ENCODE assay signal across 28 mouse cellular contexts in genomic region chr13:70061363-70061945, GRCm38 (mm10).
DNase-seq lines count a peak whose midpoint lies in the region; ATAC-seq lines count a peak whose summit lies in the region.
"Had no signal": no experiment of that assay in that cellular context is flagged by ENCODE, and none has a peak within 500 bp of the region (broad histone marks: within the 10 kb centered on the region; RNA-seq: fewer than 3 reads in every experiment).

No protein-coding gene starts in this region.

- H3K9ac ChIP-seq in hindbrain, embryonic 13.5 days: no peak overlapping the region
- no peak overlapping the region for H3K9ac ChIP-seq in hindbrain, embryonic 15.5 days
- no peak overlapping the region for H3K9ac ChIP-seq in neural tube, embryonic 13.5 days
- no peak overlapping the region for H3K9ac ChIP-seq in forebrain, embryonic 15.5 days (replicated peaks)
- H3K9ac ChIP-seq: heart, embryonic 13.5 days; kidney, embryonic 15.5 days; limb, embryonic 15.5 days; liver, embryonic 14.5 days; lung, embryonic 15.5 days had no signal

- no peaks in the 10 kb centered on the region for H3K36me3 ChIP-seq in hindbrain, embryonic 13.5 days
- no peaks in the 10 kb centered on the region for H3K36me3 ChIP-seq in hindbrain, embryonic 10.5 days
- H3K36me3 ChIP-seq in hindbrain, embryonic 15.5 days: no peaks in the 10 kb centered on the region
- H3K36me3 ChIP-seq in neural tube, embryonic 13.5 days: no peaks in the 10 kb centered on the region
- H3K36me3 ChIP-seq in forebrain, embryonic 15.5 days: no peaks in the 10 kb centered on the region
- H3K36me3 ChIP-seq: G1E; heart, embryonic 13.5 days; kidney, embryonic 15.5 days; limb, embryonic 15.5 days; lung, embryonic 15.5 days had no signal

- WGBS in hindbrain, embryonic 13.5 days: 69% methylated on average over 13 of the region's 13 CpGs
- 79% methylated on average over 13 of the region's 13 CpGs for WGBS in hindbrain, embryonic 10.5 days
- WGBS in hindbrain, embryonic 15.5 days: 69% methylated on average over 13 of the region's 13 CpGs
- WGBS in neural tube, embryonic 13.5 days: 72% methylated on average over 13 of the region's 13 CpGs
- WGBS in forebrain, embryonic 15.5 days: 85% methylated on average over 13 of the region's 13 CpGs

- H3K9me3 ChIP-seq in hindbrain, embryonic 13.5 days: no peaks in the 10 kb centered on the region
- H3K9me3 ChIP-seq in hindbrain, embryonic 10.5 days: no peaks in the 10 kb centered on the region
- no peaks in the 10 kb centered on the region for H3K9me3 ChIP-seq in hindbrain, embryonic 15.5 days
- H3K9me3 ChIP-seq in neural tube, embryonic 13.5 days: no peaks in the 10 kb centered on the region
- H3K9me3 ChIP-seq in forebrain, embryonic 15.5 days: no peaks in the 10 kb centered on the region
- H3K9me3 ChIP-seq: heart, embryonic 13.5 days; kidney, embryonic 15.5 days; limb, embryonic 15.5 days; lung, embryonic 15.5 days had no signal

- no peaks in the 10 kb centered on the region for H3K27me3 ChIP-seq in hindbrain, embryonic 13.5 days
- no peaks in the 10 kb centered on the region for H3K27me3 ChIP-seq in hindbrain, embryonic 10.5 days (ENCODE audit: insufficient read depth, poor library complexity, severe bottlenecking)
- no peaks in the 10 kb centered on the region for H3K27me3 ChIP-seq in hindbrain, embryonic 15.5 days
- no peaks in the 10 kb centered on the region for H3K27me3 ChIP-seq in neural tube, embryonic 13.5 days
- no peaks in the 10 kb centered on the region for H3K27me3 ChIP-seq in forebrain, embryonic 15.5 days
- H3K27me3 ChIP-seq: CH12.LX; heart, embryonic 13.5 days; kidney, embryonic 15.5 days; limb, embryonic 15.5 days; lung, embryonic 15.5 days; megakaryocyte, embryonic 14.5 days had no signal

- no peak overlapping the region for H3K4me3 ChIP-seq in hindbrain, embryonic 13.5 days
- H3K4me3 ChIP-seq in hindbrain, embryonic 10.5 days: no peak overlapping the region
- H3K4me3 ChIP-seq in hindbrain, embryonic 15.5 days: no peak overlapping the region
- no peak overlapping the region for H3K4me3 ChIP-seq in neural tube, embryonic 13.5 days
- no peak overlapping the region for H3K4me3 ChIP-seq in forebrain, embryonic 15.5 days
- H3K4me3 ChIP-seq: heart, embryonic 13.5 days; kidney, embryonic 15.5 days; limb, embryonic 15.5 days; lung, embryonic 15.5 days; megakaryocyte, embryonic 14.5 days had no signal

- no peak overlapping the region for H3K4me2 ChIP-seq in hindbrain, embryonic 13.5 days
- no peak overlapping the region for H3K4me2 ChIP-seq in hindbrain, embryonic 15.5 days
- no peak overlapping the region for H3K4me2 ChIP-seq in neural tube, embryonic 13.5 days
- no peak overlapping the region for H3K4me2 ChIP-seq in forebrain, embryonic 15.5 days (replicated peaks)
- H3K4me2 ChIP-seq: heart, embryonic 13.5 days; kidney, embryonic 15.5 days; limb, embryonic 15.5 days; lung, embryonic 15.5 days had no signal

- peaks cover 26% of the 10 kb centered on the region for H3K4me1 ChIP-seq in hindbrain, embryonic 13.5 days (replicated peaks)
- H3K4me1 ChIP-seq in hindbrain, embryonic 10.5 days (replicated peaks): peaks cover 12% of the 10 kb centered on the region; the same call in 1 of the 2 replicates
- peaks cover 12% of the 10 kb centered on the region; the same call in 1 of the 2 replicates for H3K4me1 ChIP-seq in hindbrain, embryonic 15.5 days (replicated peaks)
- peaks cover 35% of the 10 kb centered on the region for H3K4me1 ChIP-seq in neural tube, embryonic 13.5 days (replicated peaks)
- H3K4me1 ChIP-seq in forebrain, embryonic 15.5 days: peaks cover 12% of the 10 kb centered on the region
- H3K4me1 ChIP-seq: heart, embryonic 13.5 days; limb, embryonic 15.5 days; lung, embryonic 15.5 days; megakaryocyte, embryonic 14.5 days had no signal

- peak overlapping the region; percentile 49 for H3K27ac ChIP-seq in hindbrain, embryonic 13.5 days
- no peak overlapping the region for H3K27ac ChIP-seq in hindbrain, embryonic 10.5 days
- H3K27ac ChIP-seq in hindbrain, embryonic 15.5 days (replicated peaks): peak overlapping the region; percentile 7; the same call in 1 of the 2 replicates
- H3K27ac ChIP-seq in neural tube, embryonic 13.5 days (replicated peaks): peak overlapping the region; percentile 52
- no peak overlapping the region for H3K27ac ChIP-seq in forebrain, embryonic 15.5 days (replicated peaks)
- H3K27ac ChIP-seq: heart, embryonic 13.5 days; kidney, embryonic 15.5 days; limb, embryonic 15.5 days; liver, embryonic 14.5 days; lung, embryonic 15.5 days; stomach, postnatal 0 days had no signal

- no peak for DNase-seq in hindbrain, embryonic 10.5 days (ENCODE audit: low spot score)
- peak; percentile 4 for DNase-seq in ovary, postnatal 36 days (ENCODE audit: low spot score)
- no peak for DNase-seq in ovary, postnatal 10 days (ENCODE audit: low spot score)
- DNase-seq in adrenal gland, adult 18-20 months (ENCODE audit: low spot score in 2 of 2): no peak
- DNase-seq: adrenal gland, postnatal 10 days; B cell, adult 2 months; cerebellum, adult 2 months; gastrocnemius, postnatal 14 days; heart, adult 18-20 months; heart, postnatal 14 days; kidney, adult 11 months; left cerebral cortex, postnatal 4 days; lung, postnatal 36 days had no signal

- peak; percentile 21; the same call in 1 of the 2 replicates for ATAC-seq in hindbrain, embryonic 13.5 days (ENCODE audit: low FRiP score)
- ATAC-seq in hindbrain, embryonic 15.5 days (ENCODE audit: low FRiP score, low read depth): peak; percentile 40
- no peak for ATAC-seq in neural tube, embryonic 13.5 days (ENCODE audit: low read depth)
- no peak for ATAC-seq in forebrain, embryonic 15.5 days (replicated peaks)
- ATAC-seq: activated CD4-positive, CD25-positive, alpha-beta regulatory T cell, adult 4 months; forebrain, embryonic 16.5 days had no signal

Comparison
In these comparisons a context has a peak if more than half of its experiments do, and no peak if none do; other contexts are left out.
1. H3K27ac ChIP-seq: peak in hindbrain, embryonic 13.5 days (single experiment), hindbrain, embryonic 15.5 days (single experiment) and neural tube, embryonic 13.5 days (single experiment); none in hindbrain, embryonic 10.5 days (single experiment) and forebrain, embryonic 15.5 days (single experiment).
2. ATAC-seq: peak in hindbrain, embryonic 13.5 days (single experiment) and hindbrain, embryonic 15.5 days (single experiment); none in neural tube, embryonic 13.5 days (single experiment) and forebrain, embryonic 15.5 days (single experiment).